Mouse (Mus musculus) liver, embryonic 12.5 days (tissue): ENCODE measurements around the gene Tead4. TPM values are rescaled to one million over a fixed set of nuclear protein-coding genes. Genes with fewer than 3 reads are reported as not detected.

Source experiments
- ATAC-seq: fragments of 200-750 bp; cut with Nextera tagmentation; 2 replicates; pipeline ENCODE4 v1.8.0; 2017; ENCODE audit warnings: moderate number of reproducible peaks, mild to moderate bottlenecking, moderate library complexity
- H3K27ac ChIP-seq: fragments of 300-500 bp; sonication (generic); 2 replicates; pipeline ENCODE4 v1.5.1; 2016; ENCODE audit warnings: mild to moderate bottlenecking
- H3K27me3 ChIP-seq: fragments of 300-500 bp; sonication (generic); replicated peaks from 2 replicates; pipeline ENCODE4 v1.6.1; 2016; ENCODE audit warnings: mild to moderate bottlenecking, moderate library complexity
- H3K36me3 ChIP-seq: fragments of 300-500 bp; sonication (generic); 2 replicates; pipeline ENCODE4 v1.6.1; 2016; ENCODE audit warnings: mild to moderate bottlenecking, moderate library complexity
- H3K4me1 ChIP-seq: fragments of 300-500 bp; sonication (generic); 2 replicates; pipeline ENCODE4 v1.6.1; 2016
- H3K4me2 ChIP-seq: fragments of 300-500 bp; sonication (generic); 2 replicates; pipeline ENCODE4 v1.6.1; 2016; ENCODE audit warnings: mild to moderate bottlenecking, moderate library complexity
- H3K4me3 ChIP-seq: fragments of 300-500 bp; sonication (generic); 2 replicates; pipeline ENCODE4 v1.5.1; 2016; ENCODE audit warnings: mild to moderate bottlenecking, moderate library complexity
- H3K9ac ChIP-seq: fragments of 300-500 bp; sonication (generic); 2 replicates; pipeline ENCODE4 v1.6.1; 2016; ENCODE audit warnings: mild to moderate bottlenecking, moderate library complexity
- H3K9me3 ChIP-seq: fragments of 300-500 bp; sonication (generic); replicated peaks from 2 replicates; pipeline ENCODE4 v1.6.1; 2016; ENCODE audit warnings: mild to moderate bottlenecking, moderate library complexity
- WGBS: fragments of 180-500 bp; shearing (Covaris S2); methylation state at CpG from one replicate; pipeline ENCODE4 v1.1.7; 2016; ENCODE audit not compliant: insufficient replicate concordance; 5-methylcytosine and 5-hydroxymethylcytosine counted together
- polyA plus RNA-seq: library from polyadenylated mRNA; unstranded; fragments of >200 nt; fragmentation: Nextera tagmentation; extraction: Ambion mirVana; gene quantifications from 2 replicates; pipeline ENCODE4 v1.2.1, GENCODE M21; 2016

Tead4 gene
- polyA plus RNA-seq, 1 experiment from 2014 or later = 1.1 TPM

GRCm38 (mm10) chr6:128285792-128286430 lies 14.7 kb downstream of the Tead4 start:
- Histone ChIP-seq H3K36me3 (no peaks in the 10 kb centered on the region), H3K4me1 (peaks cover 19% of the 10 kb centered on the region), H3K9ac (0 out of 2 replicates have a peak overlapping the region, but pooled peaks have one; percentile 17), H3K27ac (no peak overlapping the region), H3K4me3 (peak overlapping the region; percentile 19), H3K4me2 (peak overlapping the region; percentile 59), H3K27me3 (no peaks in the 10 kb centered on the region), H3K9me3 (no peaks in the 10 kb centered on the region)
- WGBS = 3% methylated on average over 16 of the region's 16 CpGs
- ATAC-seq = peak; percentile 62

DNA sequence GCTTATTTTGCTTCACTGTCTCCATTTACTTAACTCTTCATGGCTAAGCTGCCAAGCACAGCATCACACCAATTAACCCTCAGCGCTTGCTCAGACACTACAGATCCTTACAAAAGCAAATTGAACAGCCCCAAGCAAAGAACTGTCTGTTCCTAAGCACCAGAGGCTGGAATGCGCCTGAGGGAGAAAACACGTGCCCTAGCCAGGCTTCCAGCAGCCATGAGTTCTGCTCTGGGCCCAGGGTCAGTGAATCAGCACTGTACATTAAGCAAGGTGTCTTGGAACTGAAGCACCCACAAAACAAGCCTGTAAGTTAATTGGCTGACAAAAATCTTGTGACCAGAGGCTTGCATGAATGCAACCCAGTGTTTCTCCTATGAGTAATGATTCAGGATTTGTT lies 18.5 kb downstream of the Tead4 start:
- H3K4me3 ChIP-seq = no peak overlapping the region
- H3K27me3 ChIP-seq = no peaks in the 10 kb centered on the region
- H3K9ac ChIP-seq = no peak overlapping the region
- no peak overlapping the region for H3K27ac ChIP-seq
- WGBS = 67% methylated on average over 3 of the region's 3 CpGs
- no peak overlapping the region for H3K4me2 ChIP-seq
- ATAC-seq = no peak
- no peaks in the 10 kb centered on the region for H3K36me3 ChIP-seq
- H3K9me3 ChIP-seq = no peaks in the 10 kb centered on the region
- H3K4me1 ChIP-seq = peaks cover 19% of the 10 kb centered on the region

GRCm38 (mm10) chr6:128280472-128281145 lies 20.0 kb downstream of the Tead4 start:
- Histone ChIP-seq H3K27ac (no peak overlapping the region), H3K4me2 (no peak overlapping the region), H3K9ac (no peak overlapping the region), H3K27me3 (no peaks in the 10 kb centered on the region), H3K36me3 (no peaks in the 10 kb centered on the region), H3K4me3 (no peak overlapping the region), H3K4me1 (peaks cover 7% of the 10 kb centered on the region; the same call in 1 of the 2 replicates), H3K9me3 (no peaks in the 10 kb centered on the region)
- 42% methylated on average over 14 of the region's 14 CpGs for WGBS
- ATAC-seq = no peak

DNA sequence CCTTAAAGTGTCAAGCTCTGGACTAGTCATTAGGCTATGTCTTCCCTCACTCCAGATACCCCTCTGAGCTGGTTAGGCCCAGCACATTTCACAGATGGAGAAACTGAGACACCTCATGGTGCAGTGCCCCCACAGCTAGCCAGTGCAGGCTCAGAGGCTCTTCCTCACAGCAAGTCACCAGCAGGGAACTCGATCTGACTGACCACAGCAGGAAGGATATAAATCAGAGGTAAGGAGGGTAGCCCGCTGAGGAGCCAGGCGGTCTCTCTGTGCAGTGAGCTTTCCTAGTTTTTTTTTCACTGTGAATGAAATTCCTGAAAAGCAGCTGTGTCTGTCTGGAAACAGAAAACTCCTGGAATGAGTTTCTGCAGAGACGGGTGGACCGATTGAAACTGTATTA lies 21.0 kb downstream of the Tead4 start:
- Histone ChIP-seq H3K27me3 (no peaks in the 10 kb centered on the region), H3K4me3 (no peak overlapping the region), H3K27ac (no peak overlapping the region), H3K9me3 (no peaks in the 10 kb centered on the region), H3K4me2 (no peak overlapping the region), H3K36me3 (no peaks in the 10 kb centered on the region), H3K9ac (no peak overlapping the region), H3K4me1 (no peaks in the 10 kb centered on the region)
- ATAC-seq = no peak
- 43% methylated on average over 5 of the region's 5 CpGs for WGBS

- Histone ChIP-seq H3K27me3 (no peaks in the 10 kb centered on the region), H3K27ac (no peak overlapping the region), H3K4me3 (no peak overlapping the region), H3K4me1 (no peaks in the 10 kb centered on the region), H3K9ac (no peak overlapping the region), H3K4me2 (no peak overlapping the region), H3K9me3 (no peaks in the 10 kb centered on the region), H3K36me3 (no peaks in the 10 kb centered on the region)
- no peak for ATAC-seq
- WGBS = 56% methylated on average over 4 of the region's 4 CpGs
Measured at GRCm38 (mm10) chr6:128279099-128279498, 21.5 kb downstream of the Tead4 start.

DNA sequence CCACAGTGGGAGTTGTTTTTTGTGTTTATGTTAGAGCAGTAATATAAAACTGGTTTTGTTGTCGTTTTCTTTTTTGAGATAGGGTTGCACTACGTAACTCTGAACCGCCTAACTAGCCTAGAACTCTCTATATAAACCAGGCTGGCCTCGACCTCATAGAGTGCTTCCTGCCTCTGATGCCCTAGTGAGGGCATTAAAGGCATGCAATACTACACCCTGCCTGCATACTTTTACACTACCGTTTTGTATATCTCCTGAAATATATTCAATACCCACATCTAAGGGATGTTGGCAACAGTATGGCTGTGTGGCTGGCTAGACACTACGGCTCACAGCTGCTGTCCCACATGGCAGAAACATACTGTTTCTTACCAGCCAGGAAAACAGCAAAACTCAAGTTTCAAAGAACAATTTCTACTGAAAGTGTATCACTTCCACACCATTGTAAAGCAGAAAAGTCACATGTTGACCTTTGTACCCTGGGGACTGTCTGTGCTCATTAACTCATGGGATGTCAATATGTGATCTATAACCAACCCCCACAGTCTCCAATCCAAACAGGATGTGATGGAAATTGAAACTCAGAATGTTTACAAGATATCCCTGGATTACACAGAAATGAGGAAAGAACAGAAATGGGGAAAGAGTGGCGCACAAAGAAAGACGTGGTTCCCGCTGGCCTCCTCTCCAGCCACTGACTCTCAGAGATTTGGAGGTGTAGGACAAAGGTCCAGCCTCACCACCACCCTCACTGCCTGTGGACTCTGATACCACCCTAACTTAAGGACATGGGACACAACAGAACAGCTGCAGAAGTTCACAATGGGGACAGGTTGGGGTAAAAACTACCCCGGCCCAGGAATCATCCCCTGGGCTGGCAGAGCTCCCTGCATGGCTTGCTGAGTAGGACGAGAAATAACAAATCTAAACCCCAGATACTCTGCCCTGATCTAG lies 23.2 kb downstream of the Tead4 start:
- no peak for ATAC-seq
- Histone ChIP-seq H3K4me3 (no peak overlapping the region), H3K36me3 (no peaks in the 10 kb centered on the region), H3K9ac (no peak overlapping the region), H3K27ac (no peak overlapping the region), H3K9me3 (no peaks in the 10 kb centered on the region), H3K4me2 (no peak overlapping the region), H3K27me3 (no peaks in the 10 kb centered on the region), H3K4me1 (no peaks in the 10 kb centered on the region)
- 71% methylated on average over 11 of the region's 11 CpGs for WGBS

- ATAC-seq = no peak
- no peaks in the 10 kb centered on the region for H3K27me3 ChIP-seq
- H3K27ac ChIP-seq = no peak overlapping the region
- H3K9me3 ChIP-seq = no peaks in the 10 kb centered on the region
- no peaks in the 10 kb centered on the region for H3K4me1 ChIP-seq
- H3K9ac ChIP-seq = no peak overlapping the region
- H3K4me2 ChIP-seq = no peak overlapping the region
- no peaks in the 10 kb centered on the region for H3K36me3 ChIP-seq
- no peak overlapping the region for H3K4me3 ChIP-seq
- 74% methylated on average over 6 of the region's 6 CpGs for WGBS
Measured at GRCm38 (mm10) chr6:128276349-128276748, 24.3 kb downstream of the Tead4 start.

GRCm38 (mm10) chr6:128275506-128276064 lies 25.0 kb downstream of the Tead4 start:
- Histone ChIP-seq H3K27me3 (no peaks in the 10 kb centered on the region), H3K4me1 (no peaks in the 10 kb centered on the region), H3K4me2 (no peak overlapping the region), H3K9me3 (no peaks in the 10 kb centered on the region), H3K27ac (no peak overlapping the region), H3K36me3 (no peaks in the 10 kb centered on the region), H3K9ac (no peak overlapping the region), H3K4me3 (no peak overlapping the region)
- 76% methylated on average over 8 of the region's 8 CpGs for WGBS
- ATAC-seq = no peak

DNA sequence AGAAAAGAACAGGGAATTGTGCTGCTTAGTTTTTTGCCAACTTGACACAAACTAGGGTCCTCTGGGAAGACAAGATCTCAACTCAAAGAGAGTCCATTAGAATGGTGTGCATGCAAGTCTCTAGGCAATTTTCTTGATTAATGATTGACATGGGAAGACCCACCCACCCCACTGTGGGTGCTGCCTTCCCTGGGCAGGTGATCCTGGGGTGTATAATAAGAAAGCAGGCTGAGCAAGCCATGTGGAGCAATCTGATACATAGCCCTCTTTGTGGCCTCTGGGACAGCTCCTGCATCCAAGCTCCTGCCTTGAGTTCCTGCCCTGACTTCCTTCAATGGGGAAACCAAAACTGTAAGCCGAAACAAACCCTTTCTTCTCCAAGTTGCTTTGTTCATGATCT lies 27.1 kb downstream of the Tead4 start:
- H3K36me3 ChIP-seq = no peaks in the 10 kb centered on the region
- no peak overlapping the region for H3K27ac ChIP-seq
- no peaks in the 10 kb centered on the region for H3K27me3 ChIP-seq
- 56% methylated on average over 1 of the region's 1 CpGs for WGBS
- no peaks in the 10 kb centered on the region for H3K9me3 ChIP-seq
- H3K9ac ChIP-seq = no peak overlapping the region
- ATAC-seq = no peak
- no peak overlapping the region for H3K4me2 ChIP-seq
- no peak overlapping the region for H3K4me3 ChIP-seq
- no peaks in the 10 kb centered on the region for H3K4me1 ChIP-seq

DNA sequence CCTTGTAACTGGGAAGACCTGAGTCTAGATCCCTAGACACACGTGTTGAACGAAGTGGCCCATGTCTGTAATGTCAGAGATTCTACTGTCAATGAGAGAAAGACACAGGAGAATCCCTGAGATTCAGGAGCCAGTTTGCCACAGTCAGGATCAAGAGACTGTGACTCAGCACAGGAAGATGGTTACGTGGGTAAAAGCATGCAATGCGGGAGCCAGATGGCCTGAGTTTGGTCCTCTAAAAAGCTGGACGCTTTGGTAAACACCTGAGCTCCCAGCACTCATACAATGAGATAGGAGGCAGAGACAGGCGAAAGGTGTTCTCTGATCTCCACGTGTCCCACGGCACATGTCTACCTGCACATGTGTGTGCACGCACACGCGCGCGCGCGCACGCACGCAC lies 27.9 kb downstream of the Tead4 start:
- Histone ChIP-seq H3K36me3 (no peaks in the 10 kb centered on the region), H3K4me3 (no peak overlapping the region), H3K27ac (no peak overlapping the region), H3K27me3 (no peaks in the 10 kb centered on the region), H3K4me2 (no peak overlapping the region), H3K4me1 (no peaks in the 10 kb centered on the region), H3K9ac (no peak overlapping the region), H3K9me3 (no peaks in the 10 kb centered on the region)
- ATAC-seq = no peak
- 85% methylated on average over 17 of the region's 17 CpGs for WGBS

- no peak for ATAC-seq
Measured at GRCm38 (mm10) chr6:128269850-128270249, 30.8 kb downstream of the Tead4 start.

More at GRCm38 (mm10) chr6:128269850-128270249, 30.8 kb downstream of the Tead4 start:
- H3K36me3 ChIP-seq = no peaks in the 10 kb centered on the region
- no peaks in the 10 kb centered on the region for H3K9me3 ChIP-seq
- H3K4me1 ChIP-seq = no peaks in the 10 kb centered on the region
- H3K27me3 ChIP-seq = no peaks in the 10 kb centered on the region
- H3K27ac ChIP-seq = no peak overlapping the region
- 48% methylated on average over 4 of the region's 4 CpGs for WGBS
- no peak overlapping the region for H3K4me3 ChIP-seq
- H3K4me2 ChIP-seq = no peak overlapping the region
- no peak overlapping the region for H3K9ac ChIP-seq
